Mouse (Mus musculus) adrenal gland, postnatal 14 days (tissue): Measurements from ENCODE around the gene Stkld1. TPM values are rescaled to one million over a fixed set of nuclear protein-coding genes. Genes with fewer than 3 reads are reported as not detected.
"Not testable (repeated sequence)": the region's sequence is repeated elsewhere in the genome, so short reads cannot be mapped to it uniquely, and the experiment has no call there.

Experiments
- DNase-seq: peaks from one replicate; pipeline ENCODE4 v3.0.0; 2021; ENCODE audit warnings: mixed read lengths
- long read RNA-seq, 2 experiments: library from polyadenylated mRNA; stranded (forward); transcript quantifications; one replicate each; pipeline ENCODE4 v2.0.0; 2021
- total RNA-seq: library from RNA; stranded (reverse); gene quantifications from 2 replicates; pipeline ENCODE4 v1.2.3, GENCODE M21; 2021

Stkld1 gene
- total RNA-seq = 0.45 TPM in 1 of 2 replicates, not detected in the other
- long read RNA-seq, experiment 1, partial matches to known transcripts = 1 of 2 reads
- long read RNA-seq, experiment 1, other reads (novel, unspliced or antisense) = 1 of 2 reads
- long read RNA-seq, experiment 2, partial matches to known transcripts = 0 of 1 reads
- long read RNA-seq, experiment 2, other reads (novel, unspliced or antisense) = 1 of 1 reads

GRCm38 (mm10) chr2:26933304-26934055 lies at the start of gene Stkld1, which contains the start of gene Surf4:
Gene Stkld1 (plus strand): TSS chr2:26934047.
Gene Surf4 (minus strand): TSS chr2:26933928.
- peak; percentile 96 for DNase-seq

DNA sequence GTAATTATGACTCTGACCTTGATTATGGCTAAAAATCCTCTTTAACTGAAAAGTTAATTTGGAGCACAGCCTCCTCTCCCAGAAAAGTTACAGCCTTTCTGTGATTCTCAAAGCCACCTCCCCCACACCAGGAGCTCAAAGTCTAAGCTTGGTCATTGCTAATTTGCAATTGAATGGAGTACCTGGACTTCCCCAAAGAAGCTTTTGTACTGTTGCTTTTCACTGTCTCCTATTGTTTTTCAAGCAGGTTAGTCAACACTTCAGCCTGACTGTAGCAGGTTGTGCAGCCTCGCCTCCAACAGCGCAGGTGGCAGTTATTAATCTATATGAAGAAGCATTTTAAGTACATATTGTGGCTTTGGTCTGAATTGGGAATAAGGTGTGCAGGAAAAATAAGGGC lies 48.3 kb upstream of the Stkld1 start:
- not testable (repeated sequence) for DNase-seq

DNA sequence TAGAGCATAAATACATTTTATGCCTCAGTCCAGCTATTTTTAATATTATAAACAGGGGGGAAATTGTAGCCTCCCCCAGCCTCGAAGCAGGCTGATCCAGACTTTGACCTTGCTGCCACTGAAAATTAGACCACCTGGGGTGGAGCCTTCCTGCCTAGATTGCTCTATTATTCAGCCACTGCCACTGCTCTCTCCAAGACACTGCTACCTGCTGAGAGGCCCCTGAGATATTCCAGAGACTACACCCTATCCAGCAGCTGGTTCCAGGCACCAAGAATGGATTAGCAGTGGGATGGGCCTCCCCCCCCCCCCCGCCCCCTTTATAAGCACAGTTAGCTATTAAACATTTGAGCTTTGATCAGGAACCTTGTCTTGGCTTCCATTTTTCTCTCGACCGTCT lies 47.7 kb upstream of the Stkld1 start:
- not testable (repeated sequence) for DNase-seq

- DNase-seq = no peak
Measured at GRCm38 (mm10) chr2:26895898-26896297, 37.9 kb upstream of the Stkld1 start.

DNA sequence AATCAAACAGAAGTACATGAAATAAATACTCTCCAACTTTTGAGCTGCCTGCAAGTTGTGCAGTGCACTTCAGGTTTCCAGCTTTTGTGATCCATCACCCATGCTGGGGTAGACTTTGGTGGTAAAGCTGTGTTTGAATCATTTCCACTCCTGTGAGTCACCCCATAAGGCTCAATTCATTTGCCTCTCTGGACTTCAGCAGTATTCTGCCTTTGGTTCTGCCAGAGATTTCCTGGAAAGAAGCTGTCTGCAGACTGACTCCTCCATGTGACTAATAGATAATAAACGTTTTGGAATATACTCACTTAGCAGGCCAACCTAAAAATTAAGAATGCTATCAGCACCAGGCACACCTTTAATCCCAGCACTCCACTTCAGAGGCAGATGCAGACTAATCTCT lies 33.1 kb upstream of the Stkld1 start:
- no peak for DNase-seq

DNA sequence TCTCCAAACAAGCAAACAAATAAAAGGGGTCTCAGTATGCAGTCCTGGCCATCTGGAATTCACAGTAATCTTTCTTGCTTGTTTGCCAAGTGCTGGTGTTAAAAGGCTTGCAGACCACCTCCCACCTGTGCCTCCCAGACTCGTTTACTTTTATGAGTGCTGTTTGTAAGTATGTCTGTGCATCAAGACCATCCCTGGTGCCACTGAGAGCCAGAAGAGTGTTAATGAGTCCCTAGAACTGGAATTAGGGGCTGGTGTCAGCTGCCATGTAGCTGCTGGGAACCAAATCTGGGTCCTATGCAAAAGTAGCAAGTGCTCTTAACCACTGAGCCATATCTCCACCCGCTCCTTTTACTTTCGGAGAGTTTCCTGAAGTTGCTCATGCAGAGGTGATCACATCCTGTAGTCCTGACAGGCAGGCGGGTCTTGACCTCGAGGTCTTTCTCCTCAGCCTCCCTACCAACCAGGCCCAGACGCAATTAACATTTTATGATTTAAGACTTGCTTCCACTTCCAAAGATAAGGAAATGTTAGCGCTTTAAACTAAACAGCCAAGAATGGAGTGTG lies 31.9 kb upstream of the Stkld1 start:
- DNase-seq = no peak

- peak; percentile 97 for DNase-seq
Measured at GRCm38 (mm10) chr2:26902467-26903220, 31.2 kb upstream of the Stkld1 start, which contains the start of gene Surf6. Gene Surf6 (minus strand): TSS chr2:26902879.

GRCm38 (mm10) chr2:26903311-26903710 lies 30.5 kb upstream of the Stkld1 start:
- peak; percentile 40 for DNase-seq

DNA sequence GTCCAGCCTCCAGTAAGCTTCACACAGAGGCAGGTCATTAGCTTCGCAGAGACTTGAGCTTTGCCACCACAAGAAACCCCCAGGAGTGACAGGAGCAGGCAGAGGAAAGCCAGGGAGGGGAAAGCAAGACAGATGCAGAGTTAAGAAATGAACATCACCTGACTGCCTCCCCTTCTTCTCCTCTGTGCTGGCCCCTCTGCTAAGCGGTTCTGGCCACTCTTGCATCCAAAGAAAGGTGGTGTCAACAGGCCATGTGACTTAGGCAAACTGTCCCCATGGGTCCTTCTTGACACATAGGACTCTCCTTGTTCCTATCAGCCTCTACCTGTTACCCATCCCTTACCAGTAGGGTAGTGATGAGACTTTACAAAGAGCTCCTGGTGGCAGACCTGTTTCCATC lies 27.9 kb upstream of the Stkld1 start:
- no peak for DNase-seq

DNA sequence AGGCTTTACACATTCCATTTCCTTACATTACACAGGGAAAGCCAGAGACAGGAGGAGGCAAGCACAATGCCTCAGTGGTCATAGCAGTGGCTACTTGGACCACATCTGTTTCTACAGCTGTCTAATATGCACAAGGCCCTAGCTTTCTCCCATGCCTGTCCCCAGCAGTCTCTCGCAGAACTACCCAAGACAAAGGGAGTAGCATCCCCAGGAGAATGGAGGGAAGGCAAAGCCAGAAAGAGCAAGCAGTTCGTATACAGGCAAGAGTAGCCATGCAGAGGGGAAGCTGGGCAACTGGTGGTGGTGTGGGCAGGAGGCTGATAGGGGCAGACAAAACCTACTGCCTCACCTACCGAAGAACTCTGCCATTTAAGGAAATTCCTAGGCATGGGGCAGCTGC lies 27.4 kb upstream of the Stkld1 start:
- no peak for DNase-seq

DNA sequence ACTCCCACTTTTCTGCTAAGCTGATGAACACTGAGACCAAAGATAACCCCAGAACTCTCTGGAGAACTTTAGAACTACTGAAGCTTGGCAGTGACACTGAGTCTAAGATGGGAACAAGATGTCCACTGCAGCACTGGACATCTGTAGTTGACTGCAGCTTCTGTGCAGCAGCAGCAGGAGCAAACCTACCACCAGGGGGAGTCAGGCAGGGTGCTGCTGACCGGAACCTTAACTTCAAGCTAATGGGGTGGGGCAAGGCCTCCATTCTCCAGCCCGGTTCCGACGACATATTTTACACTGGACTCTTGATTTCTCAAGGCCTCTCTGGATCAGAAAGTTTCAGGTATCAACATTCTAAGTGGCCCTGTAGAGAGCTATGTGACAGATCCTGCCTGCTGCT lies 26.7 kb upstream of the Stkld1 start:
- DNase-seq = peak; percentile 83

DNA sequence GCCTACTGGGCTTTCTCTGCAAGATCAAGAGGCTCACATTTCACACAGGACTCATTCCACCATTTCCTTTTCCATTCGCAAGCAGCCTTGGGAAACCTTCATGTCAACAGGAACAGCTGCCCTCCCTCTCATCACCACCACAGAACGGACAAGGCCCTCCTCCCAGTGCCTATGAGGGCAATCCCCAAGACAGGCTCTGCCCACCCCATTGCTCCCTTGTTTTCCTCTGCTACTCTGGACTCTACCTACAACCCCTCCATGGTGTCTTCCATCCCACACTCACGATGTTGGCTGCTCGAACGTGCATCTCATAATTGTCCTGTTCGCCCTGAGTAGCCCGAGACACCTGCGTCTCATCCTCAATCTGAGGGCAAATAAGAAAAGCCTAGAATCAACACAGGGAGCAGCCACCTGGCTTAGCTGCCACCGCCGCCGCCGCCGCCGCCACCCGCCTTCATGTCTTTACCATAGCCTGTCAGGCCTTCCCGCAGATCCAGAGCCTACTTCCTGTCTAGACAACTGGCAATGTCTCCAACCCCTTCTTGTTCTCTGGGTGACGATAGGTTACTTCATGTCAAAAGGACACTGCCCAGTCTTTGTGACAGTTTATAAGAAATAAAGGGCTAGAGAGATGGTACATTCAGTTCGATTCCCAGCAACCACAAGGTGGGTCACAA lies 25.0 kb upstream of the Stkld1 start:
- DNase-seq = no peak

DNA sequence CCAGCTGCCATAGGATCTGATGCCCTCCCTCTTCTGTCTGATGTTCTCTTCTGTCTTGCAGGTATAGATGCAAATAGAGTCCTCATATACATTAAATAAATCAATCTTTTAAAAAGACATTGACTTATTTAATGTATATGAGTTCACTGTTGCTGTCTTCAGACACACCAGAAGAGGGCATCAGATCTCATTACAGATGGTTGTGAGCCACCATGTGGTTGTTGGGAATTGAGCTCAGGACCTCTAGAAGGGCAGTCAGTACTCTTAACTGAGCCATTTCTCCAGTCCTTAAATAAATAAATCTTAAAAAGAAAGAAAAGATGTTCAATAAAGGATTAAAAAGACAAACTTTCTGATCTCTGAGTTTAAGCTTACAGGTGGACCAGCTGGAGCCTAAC lies 24.5 kb upstream of the Stkld1 start:
- DNase-seq = no peak

DNA sequence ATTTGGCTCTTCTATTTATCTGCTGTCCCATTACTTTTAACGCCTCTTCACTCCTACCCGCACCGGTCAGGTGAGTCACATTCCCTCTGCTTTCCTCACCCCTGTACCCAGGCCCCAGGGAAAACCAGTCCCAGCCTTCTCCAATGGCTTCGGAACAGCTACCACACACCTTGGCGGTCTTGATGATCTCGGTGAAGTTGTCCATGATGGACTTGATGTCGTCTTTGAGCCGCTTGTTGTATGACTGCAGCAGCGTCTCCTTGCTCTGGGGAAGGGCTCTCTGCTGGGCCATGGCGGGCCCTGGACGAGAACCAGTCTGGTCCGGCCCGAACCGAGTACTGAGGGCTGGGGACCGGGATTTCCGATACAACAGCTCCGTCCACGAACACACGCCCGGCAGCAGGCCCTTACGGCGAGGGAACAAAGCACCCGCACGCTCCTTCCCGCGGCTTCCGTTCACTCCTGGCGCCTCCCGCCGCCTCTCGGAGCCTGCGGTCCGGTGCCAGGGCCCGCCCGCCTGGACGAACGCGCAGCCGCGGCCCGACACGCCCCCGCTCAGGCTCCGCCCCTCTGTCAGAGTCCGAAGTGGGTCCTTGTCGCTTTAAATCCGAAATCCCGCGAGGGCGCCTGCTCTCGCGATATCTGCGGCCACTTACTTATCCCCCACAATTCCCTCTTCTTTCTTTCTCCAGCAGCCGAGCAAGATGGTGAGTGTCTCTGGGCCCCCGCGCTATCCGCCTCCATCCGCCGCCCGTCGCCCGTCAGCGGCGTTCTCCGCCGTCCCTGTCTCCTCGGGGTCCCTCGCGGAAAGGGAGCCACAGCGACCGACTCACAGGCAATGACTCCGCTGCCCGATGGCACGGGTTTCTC lies 23.5 kb upstream of the Stkld1 start, which contains the start of the genes Med22 and Rpl7a:
Gene Med22 (minus strand): TSS at position 554 of the 870 bp plus-strand sequence.
Gene Rpl7a (plus strand): TSS at position 641 of the 870 bp plus-strand sequence.
- peak; percentile 100 for DNase-seq

DNA sequence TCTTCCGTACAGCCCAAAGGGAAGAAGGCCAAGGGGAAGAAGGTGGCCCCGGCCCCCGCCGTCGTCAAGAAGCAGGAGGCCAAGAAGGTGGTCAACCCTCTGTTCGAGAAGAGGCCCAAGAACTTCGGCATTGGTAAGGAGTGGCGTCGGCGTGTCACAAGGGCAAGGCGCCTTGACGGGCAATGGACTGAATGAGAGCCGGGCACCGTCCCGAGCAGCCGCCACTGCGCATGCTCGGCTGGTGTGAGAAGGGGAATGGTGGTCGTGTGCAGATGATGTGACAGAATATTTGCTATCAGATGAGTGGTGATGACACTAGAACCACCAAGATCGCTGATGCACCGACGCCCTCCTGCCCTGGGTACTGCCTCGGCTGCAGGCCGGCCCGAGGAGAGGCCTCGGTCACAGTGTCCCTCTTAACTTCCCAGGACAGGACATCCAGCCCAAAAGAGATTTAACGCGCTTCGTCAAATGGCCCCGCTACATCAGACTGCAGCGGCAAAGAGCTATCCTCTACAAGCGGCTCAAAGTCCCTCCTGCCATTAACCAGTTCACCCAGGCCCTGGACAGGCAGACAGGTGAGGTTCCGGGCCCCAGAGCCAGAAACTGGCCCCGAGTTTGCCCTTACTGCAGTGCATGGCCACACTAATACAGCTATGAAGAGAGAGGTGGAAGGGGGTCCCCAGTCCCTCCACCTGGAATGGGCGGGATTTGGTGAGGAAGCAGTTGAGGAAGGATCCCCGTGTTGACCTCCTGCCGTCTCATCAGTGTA lies 22.7 kb upstream of the Stkld1 start:
- DNase-seq = peak; percentile 80

DNA sequence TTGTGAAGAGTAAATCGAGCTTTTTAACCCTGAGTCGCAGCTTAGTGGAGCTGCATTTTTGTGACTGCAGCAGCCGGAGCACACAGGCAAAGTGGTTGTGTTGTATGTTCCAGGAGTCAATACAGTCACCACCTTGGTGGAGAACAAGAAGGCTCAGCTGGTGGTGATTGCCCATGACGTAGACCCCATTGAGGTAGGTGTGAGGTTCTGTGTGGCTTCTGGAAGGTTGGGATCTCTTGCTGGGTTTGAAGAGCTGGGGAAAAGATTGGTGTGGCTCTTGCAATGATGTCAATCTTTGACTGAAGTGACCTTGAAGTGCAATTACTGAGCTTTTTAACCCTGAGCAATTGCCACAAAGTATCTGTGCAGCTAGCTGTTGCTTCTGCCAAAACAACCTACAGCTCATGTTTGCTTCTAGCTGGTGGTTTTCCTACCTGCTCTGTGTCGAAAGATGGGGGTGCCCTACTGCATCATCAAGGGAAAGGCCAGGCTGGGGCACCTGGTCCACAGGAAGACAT lies 21.5 kb upstream of the Stkld1 start:
- no peak for DNase-seq

GRCm38 (mm10) chr2:26913416-26914147 lies 20.3 kb upstream of the Stkld1 start:
- no peak for DNase-seq

- no peak for DNase-seq
Measured at GRCm38 (mm10) chr2:26914148-26914941, 19.5 kb upstream of the Stkld1 start.
